Mouse (Mus musculus): ENCODE measurements around the gene Plcd4. TPM values are rescaled to one million over a fixed set of nuclear protein-coding genes. Genes with fewer than 3 reads are reported as not detected.

Plcd4 gene
- polyA plus RNA-seq, 1 experiment from 2014 or later: 0.98 TPM

DNA sequence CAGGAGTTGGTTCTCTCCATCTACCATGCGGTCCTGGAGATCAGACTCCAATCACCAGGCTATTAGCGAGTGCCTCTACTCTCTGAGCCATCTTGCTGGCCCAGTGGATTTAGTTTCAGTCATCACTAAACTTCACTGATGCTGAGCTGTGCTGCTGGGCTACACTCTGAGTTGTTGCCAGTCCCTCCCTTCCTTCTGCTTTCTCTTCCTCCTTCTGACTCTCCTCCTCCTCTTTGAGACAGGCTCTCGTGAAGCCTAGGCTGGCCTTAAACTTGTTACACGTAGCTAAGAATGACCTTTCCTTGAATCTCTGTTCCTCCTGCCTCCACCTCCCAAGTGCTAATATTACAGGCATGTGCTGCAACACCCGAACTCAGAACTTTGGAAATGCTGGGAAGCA lies 16.4 kb downstream of the Plcd4 start:
- Histone ChIP-seq H3K4me1 (no peaks in the 10 kb centered on the region), H3K27me3 (no peaks in the 10 kb centered on the region), H3K9me3 (no peaks in the 10 kb centered on the region), H3K4me2 (no peak overlapping the region), H3K36me3 (replicated peaks) (peaks cover 7% of the 10 kb centered on the region; the same call in 1 of the 2 replicates), H3K27ac (no peak overlapping the region), H3K4me3 (replicated peaks) (no peak overlapping the region), H3K9ac (no peak overlapping the region)
- ATAC-seq (ENCODE audit: low FRiP score): no peak
- 90% methylated on average over 5 of the region's 5 CpGs for WGBS

DNA sequence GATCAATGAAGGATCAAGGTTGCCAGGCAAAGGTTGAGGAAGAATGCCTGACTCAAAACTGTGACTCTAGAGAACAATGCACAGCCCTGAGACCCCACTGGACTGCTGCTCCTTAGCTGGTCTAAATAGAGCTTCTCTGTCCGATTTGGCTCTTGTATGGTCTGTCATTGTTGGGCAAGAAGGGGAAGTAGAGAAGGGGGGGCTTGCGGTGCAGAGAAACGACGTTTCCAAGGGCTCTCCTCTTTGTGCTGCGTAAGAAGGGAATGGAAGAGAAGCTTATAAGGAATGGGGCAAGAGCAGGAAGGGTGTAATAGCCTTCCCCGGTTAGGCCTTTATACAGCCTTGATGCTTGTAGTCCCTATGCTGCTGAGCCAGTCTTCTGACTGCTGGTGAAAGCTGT lies 23.1 kb downstream of the Plcd4 start:
- Histone ChIP-seq H3K27me3 (no peaks in the 10 kb centered on the region), H3K4me1 (no peaks in the 10 kb centered on the region), H3K36me3 (replicated peaks) (peaks cover 68% of the 10 kb centered on the region), H3K9ac (no peak overlapping the region), H3K4me2 (no peak overlapping the region), H3K4me3 (replicated peaks) (no peak overlapping the region), H3K27ac (no peak overlapping the region), H3K9me3 (no peaks in the 10 kb centered on the region)
- WGBS: 83% methylated on average over 6 of the region's 6 CpGs
- ATAC-seq (ENCODE audit: low FRiP score): no peak

DNA sequence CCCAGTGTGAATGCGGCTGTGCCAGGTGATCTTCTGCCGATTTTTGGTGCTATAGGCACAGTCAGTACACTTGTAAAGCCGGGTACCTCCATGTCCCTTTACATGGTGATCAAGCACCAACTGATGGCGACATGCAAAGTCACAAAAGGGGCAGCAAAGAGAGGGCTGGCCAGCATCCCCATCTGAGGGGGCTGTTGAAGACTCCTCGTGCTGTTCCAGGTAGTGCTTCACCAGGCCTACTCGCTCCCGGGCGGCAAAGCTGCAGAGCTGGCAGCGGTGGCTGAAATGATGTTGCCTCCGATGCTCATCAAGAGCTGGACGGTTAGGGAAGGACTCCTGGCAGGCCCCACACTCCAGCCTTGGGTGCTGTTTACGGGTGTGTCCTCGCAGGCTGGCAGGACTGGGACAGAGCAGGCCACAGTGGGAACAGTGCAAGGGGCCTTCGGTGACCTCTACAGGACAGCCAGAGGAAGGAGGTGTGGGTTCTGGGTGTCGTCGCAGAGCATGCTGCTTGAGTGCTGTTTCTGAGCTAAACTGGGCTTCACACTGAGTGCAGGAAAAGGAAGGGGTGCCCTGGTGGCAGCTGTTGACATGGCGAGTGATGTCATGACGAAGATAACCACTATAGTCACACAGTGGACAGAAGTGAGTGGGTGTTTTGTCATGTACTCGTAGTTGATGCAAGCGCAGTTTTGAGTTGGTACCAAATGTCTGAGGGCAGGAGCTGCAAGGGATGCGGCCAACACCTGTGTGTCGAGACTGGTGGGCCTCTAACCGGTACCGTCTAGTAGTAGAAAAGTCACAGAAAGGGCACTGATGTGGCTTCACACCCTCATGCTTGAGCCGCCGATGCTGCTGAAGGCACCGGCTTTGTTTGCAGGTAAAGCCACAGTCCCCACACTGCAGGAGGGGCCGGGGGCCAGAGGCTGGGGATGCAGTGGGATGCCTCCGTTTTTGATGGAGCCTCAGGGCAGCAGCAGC lies 27.3 kb downstream of the Plcd4 start:
- Histone ChIP-seq H3K36me3 (replicated peaks) (peaks cover 90% of the 10 kb centered on the region), H3K9me3 (no peaks in the 10 kb centered on the region)
- WGBS: 92% methylated on average over 29 of the region's 29 CpGs

DNA sequence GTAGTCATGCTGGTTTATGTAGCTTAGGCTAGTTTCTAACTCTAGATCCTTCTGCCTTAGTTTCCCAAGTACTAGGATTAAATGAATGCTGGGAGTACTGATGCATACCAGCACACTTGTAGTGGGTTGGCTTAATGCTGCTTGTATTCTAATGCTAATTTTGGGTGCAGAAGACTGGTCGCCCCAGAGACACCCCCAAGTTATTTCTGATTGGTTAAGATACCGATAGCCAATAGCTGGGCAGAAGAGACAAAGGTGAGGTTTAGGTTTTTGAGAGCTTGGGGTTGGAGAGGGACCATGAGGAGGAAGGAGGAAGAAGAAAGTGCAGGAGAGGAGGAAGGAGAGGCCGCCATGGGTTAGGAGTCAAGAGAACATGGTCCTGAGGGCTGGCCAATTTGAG lies 39.9 kb downstream of the Plcd4 start:
- WGBS: 71% methylated on average over 3 of the region's 3 CpGs
- H3K27me3 ChIP-seq: no peaks in the 10 kb centered on the region
- no peak overlapping the region for H3K4me2 ChIP-seq
- no peak overlapping the region for H3K9ac ChIP-seq
- no peaks in the 10 kb centered on the region for H3K9me3 ChIP-seq
- ATAC-seq (ENCODE audit: low FRiP score): no peak
- H3K4me1 ChIP-seq: peaks cover 17% of the 10 kb centered on the region
- H3K4me3 ChIP-seq (replicated peaks): no peak overlapping the region
- H3K36me3 ChIP-seq (replicated peaks): peaks cover 33% of the 10 kb centered on the region
- H3K27ac ChIP-seq: no peak overlapping the region

More for the DNA sequence above, 27.3 kb downstream of the Plcd4 start:
- Histone ChIP-seq H3K4me3 (replicated peaks) (no peak overlapping the region), H3K4me1 (no peaks in the 10 kb centered on the region), H3K4me2 (no peak overlapping the region), H3K27me3 (no peaks in the 10 kb centered on the region), H3K9ac (no peak overlapping the region), H3K27ac (no peak overlapping the region)
- no peak for ATAC-seq (ENCODE audit: low FRiP score)

DNA sequence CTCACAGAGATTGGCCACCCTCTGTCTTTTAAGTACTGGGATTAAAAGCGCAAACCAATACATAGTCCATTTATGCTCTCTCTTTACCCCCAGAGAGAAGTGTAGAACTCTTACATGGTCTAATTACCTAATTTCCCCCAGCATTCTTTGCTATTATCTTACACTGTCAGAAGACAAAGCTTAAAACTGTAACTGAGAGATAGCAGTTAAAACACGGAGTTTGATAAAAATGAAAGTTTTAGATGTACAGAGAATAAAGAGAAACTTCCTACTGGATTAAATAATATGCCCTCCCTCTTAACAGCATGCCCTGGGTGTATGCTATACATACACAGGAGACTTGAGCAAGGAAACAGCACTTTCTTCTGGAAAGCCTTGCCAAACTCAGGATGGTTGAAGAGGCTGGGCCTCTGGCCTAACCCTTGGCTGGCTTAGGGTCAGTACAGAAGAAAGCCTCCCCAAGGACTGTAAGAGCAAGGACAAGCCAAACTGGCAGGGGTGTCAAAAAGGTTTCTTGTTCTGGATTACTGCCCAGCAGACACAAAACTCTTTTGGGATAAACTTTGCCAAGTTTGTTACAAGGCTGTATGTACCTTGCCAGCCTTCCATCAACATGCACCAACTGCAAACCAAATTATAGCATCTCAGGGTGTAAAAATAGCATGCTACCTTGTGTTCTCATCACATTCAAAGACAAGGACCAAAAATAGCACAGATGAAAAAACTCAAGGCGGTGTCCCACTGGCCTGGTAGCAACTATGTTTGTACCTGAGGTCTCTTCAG lies 42.1 kb downstream of the Plcd4 start:
- Histone ChIP-seq H3K9me3 (no peaks in the 10 kb centered on the region), H3K36me3 (replicated peaks) (peaks cover 13% of the 10 kb centered on the region), H3K4me3 (replicated peaks) (no peak overlapping the region), H3K27me3 (no peaks in the 10 kb centered on the region), H3K4me1 (peaks cover 26% of the 10 kb centered on the region), H3K9ac (no peak overlapping the region), H3K27ac (no peak overlapping the region), H3K4me2 (no peak overlapping the region)
- ATAC-seq (ENCODE audit: low FRiP score): no peak
- 89% methylated on average over 3 of the region's 3 CpGs for WGBS

DNA sequence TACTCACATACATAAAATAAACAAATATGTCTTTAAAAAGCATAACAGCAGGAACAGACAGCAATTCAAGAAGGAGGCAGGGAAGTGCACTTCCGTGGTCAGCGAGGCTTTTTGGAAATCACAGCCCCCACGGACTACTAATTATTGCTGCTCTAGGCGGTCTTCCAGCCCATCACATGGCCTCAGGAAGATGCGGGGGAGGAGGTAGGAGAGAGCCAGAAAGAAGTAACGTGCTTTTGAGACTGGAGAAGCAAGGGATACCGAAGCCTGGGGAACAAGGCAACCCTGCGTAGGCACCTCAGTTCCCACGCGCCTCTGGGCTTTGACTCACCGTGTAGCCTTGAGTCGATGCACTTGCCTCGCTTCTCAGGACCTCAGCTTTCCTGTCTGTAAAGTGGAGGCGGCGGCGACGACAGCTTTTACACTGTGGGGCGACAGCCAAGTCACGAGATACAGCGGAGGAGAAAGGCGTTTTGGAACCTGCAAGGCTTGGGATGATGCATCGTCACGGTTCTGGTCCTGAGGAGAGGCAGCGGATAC lies 44.6 kb downstream of the Plcd4 start:
- ATAC-seq (ENCODE audit: low FRiP score): no peak

DNA sequence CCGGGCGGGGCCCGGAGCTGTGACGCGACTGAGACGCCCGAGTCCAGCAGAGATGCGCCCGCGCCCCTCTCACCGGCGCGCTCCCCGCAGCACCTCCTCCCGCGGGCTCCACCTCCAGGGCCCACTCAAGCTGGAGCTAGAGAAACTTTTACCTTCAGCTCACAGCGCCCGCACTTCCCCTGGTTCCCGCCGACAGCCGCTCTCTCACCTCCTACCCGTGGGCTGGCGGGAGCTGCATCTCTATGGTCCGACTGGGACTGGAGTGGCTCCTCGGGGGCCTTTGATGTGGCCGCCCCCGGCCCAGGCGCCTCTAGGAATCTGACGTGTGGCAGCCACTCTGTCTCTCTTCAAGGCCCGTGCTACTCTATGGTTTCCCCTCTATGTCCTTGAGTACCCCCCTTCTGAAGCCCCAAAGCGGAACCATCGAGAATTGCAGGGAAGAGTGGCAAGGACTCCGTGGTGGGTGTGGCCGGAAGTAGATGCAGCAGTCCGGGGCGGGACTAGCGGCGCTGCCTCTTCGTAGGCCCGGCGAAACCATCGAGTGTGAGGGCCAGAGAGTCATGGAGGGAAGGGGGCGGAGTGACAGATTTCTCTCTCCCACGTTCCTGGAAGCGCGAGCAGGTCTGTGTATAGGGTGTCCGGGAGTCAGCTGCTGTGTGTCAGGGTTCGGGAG lies 45.2 kb downstream of the Plcd4 start, which contains the start of the genes Zfp142 and Bcs1l:
TSS of gene Zfp142 (minus strand) at position 474 of the 673 bp plus-strand sequence.
TSS of gene Bcs1l (plus strand) at position 517 of the 673 bp plus-strand sequence.
- H3K36me3 ChIP-seq (replicated peaks): peaks cover 36% of the 10 kb centered on the region
- H3K27ac ChIP-seq: peak within 1 kb of the TSS; percentile 85
- H3K9me3 ChIP-seq: no peaks in the 10 kb centered on the region
- H3K4me1 ChIP-seq: peaks cover 26% of the 10 kb centered on the region
- ATAC-seq (ENCODE audit: low FRiP score): peak; percentile 99
- WGBS: under 1% methylated on average over 48 of the region's 48 CpGs
- peak within 1 kb of the TSS; percentile 92 for H3K9ac ChIP-seq
- H3K4me2 ChIP-seq: peak within 1 kb of the TSS; percentile 94
- no peaks in the 10 kb centered on the region for H3K27me3 ChIP-seq
- peak within 1 kb of the TSS; percentile 86 for H3K4me3 ChIP-seq (replicated peaks)

More for the DNA sequence above, 44.6 kb downstream of the Plcd4 start:
- Histone ChIP-seq H3K4me1 (peaks cover 26% of the 10 kb centered on the region), H3K4me3 (replicated peaks) (peak overlapping the region; percentile 86), H3K36me3 (replicated peaks) (peaks cover 34% of the 10 kb centered on the region), H3K27ac (peak overlapping the region; percentile 85), H3K9me3 (no peaks in the 10 kb centered on the region), H3K9ac (peak overlapping the region; percentile 92), H3K4me2 (peak overlapping the region; percentile 94), H3K27me3 (no peaks in the 10 kb centered on the region)
- under 1% methylated on average over 24 of the region's 24 CpGs for WGBS

DNA sequence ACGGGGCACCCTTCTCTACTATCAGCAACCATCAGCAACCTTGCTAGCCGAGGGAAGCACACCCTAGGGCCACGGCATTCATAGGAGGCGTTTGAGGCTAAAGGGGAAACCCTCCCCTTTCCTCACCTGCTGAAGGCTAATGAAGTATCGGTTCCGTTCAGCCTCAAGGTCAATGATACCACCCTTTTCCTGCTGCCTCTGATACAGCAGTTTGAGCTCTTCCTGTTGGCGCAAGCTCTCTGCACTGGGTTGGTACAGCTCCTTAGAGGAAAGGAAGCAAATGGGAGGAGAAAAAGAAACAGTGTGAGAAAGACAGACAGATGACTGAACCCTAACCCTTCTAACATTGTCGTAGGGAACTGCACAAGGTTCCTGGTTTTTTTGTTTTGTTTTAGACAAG lies 51.7 kb downstream of the Plcd4 start:
- Histone ChIP-seq H3K27me3 (no peaks in the 10 kb centered on the region), H3K9me3 (no peaks in the 10 kb centered on the region), H3K36me3 (replicated peaks) (peaks cover 84% of the 10 kb centered on the region), H3K9ac (no peak overlapping the region), H3K4me3 (replicated peaks) (no peak overlapping the region), H3K4me2 (no peak overlapping the region), H3K27ac (no peak overlapping the region), H3K4me1 (peaks cover under 1% of the 10 kb centered on the region; the same call in 1 of the 2 replicates)
- 87% methylated on average over 8 of the region's 8 CpGs for WGBS
- ATAC-seq (ENCODE audit: low FRiP score): no peak

DNA sequence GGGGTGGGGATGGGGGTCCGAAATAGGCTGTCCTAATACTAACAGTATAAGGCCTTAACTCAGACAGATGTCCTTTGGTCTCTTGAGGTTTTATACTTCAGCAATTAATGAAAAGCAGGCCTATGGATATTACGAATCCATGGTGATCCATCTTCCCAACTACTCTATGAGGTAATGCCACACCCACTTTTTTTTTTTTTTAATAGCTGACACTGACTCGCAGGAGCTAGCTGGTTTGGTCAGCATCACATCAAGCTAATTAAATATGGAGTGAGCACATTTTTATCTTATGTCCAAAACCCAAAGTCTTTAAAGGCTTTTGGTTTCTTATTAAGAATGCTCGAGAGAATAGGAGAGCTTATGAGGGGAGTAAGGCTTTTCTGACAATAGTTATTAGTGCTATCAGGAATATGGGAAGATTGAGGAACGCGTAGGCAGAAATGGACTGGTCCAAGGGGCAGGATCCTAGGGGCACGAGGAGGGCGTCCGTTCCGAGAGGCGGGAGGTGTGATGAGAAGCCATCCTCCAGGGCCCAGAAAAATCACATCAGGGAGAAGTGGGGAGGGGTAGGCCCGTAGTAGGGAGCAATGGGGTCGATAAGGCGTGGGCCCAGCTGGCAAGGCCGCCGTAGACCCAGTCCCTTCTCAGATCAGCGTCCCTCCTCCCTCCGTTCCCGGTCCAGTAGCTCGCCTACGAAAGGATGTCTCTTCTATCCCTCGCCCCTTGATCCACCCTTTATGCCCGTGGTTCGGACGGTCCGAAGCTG lies 58.0 kb downstream of the Plcd4 start:
- 8% methylated on average over 26 of the region's 26 CpGs for WGBS
- no peaks in the 10 kb centered on the region for H3K9me3 ChIP-seq
- peak; percentile 81 for ATAC-seq (ENCODE audit: low FRiP score)
- peak overlapping the region; percentile 84 for H3K4me2 ChIP-seq
- peaks cover 16% of the 10 kb centered on the region for H3K4me1 ChIP-seq
- H3K27me3 ChIP-seq: no peaks in the 10 kb centered on the region
- peak overlapping the region; percentile 83 for H3K4me3 ChIP-seq (replicated peaks)
- peak overlapping the region; percentile 16; the same call in 1 of the 2 replicates for H3K27ac ChIP-seq
- peaks cover 47% of the 10 kb centered on the region for H3K36me3 ChIP-seq (replicated peaks)
- H3K9ac ChIP-seq: peak overlapping the region; percentile 78

DNA sequence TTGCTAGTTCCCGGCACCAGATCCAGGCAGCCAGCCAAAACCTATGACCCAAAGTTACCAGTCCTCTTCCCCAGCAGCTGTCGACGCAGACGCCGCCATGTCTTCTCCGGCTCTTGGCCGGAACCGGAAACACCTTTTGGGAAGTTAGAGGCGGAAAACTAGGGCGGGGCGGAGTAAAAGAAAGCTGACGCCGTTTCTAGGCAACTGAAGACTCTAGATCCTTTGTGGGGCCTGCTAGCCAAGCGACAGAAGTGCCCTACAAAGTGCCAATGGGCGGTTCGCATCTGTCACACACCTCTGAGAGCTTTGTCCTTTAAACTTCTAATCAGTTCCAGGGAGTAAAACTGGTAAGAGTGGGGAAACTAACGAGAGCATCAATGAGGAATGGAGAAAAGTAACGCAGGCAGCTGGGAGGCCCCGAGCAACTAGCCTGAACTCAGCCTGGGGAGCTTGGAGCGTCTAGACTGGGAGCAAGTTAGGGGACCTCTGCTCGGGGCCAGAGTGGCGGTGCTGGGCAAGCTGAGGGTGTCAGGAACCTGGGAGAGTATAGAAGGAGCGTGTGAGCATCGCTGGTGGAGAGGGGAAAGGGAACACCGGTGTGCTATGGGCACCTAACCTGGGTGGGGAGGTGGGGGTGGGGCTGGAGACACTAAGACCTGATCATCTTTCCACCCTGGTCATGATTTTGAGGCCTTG lies 58.7 kb downstream of the Plcd4 start, which contains the start of the genes Rnf25 and Stk36:
TSS of gene Rnf25 (minus strand) at position 131 of the 696 bp plus-strand sequence.
TSS of gene Stk36 (plus strand) at position 179 of the 696 bp plus-strand sequence.
- peaks cover 45% of the 10 kb centered on the region for H3K36me3 ChIP-seq (replicated peaks)
- H3K4me1 ChIP-seq: peaks cover 16% of the 10 kb centered on the region
- no peaks in the 10 kb centered on the region for H3K9me3 ChIP-seq
- H3K9ac ChIP-seq: peak within 1 kb of the TSS; percentile 78
- peak; percentile 88 for ATAC-seq (ENCODE audit: low FRiP score)
- H3K27me3 ChIP-seq: no peaks in the 10 kb centered on the region
- 8% methylated on average over 25 of the region's 25 CpGs for WGBS
- H3K4me3 ChIP-seq (replicated peaks): peak within 1 kb of the TSS; percentile 83
- H3K4me2 ChIP-seq: peak within 1 kb of the TSS; percentile 84
- H3K27ac ChIP-seq: peak within 1 kb of the TSS; percentile 65

Data from forebrain, embryonic 12.5 days (tissue).